Mouse (Mus musculus) hindbrain, embryonic 13.5 days (tissue): Measurements from ENCODE around the gene Sec14l3. TPM values are rescaled to one million over a fixed set of nuclear protein-coding genes. Genes with fewer than 3 reads are reported as not detected.

Experiments used
- ATAC-seq: fragments of 200-750 bp; cut with Nextera tagmentation; 2 replicates; pipeline ENCODE4 v1.8.0; 2017; ENCODE audit warnings: moderate TSS enrichment; ENCODE audit not compliant: low FRiP score
- H3K27ac ChIP-seq: fragments of 300-500 bp; sonication (generic); 2 replicates; pipeline ENCODE4 v1.5.1; 2015; ENCODE audit warnings: inconsistent platforms, mild to moderate bottlenecking, moderate library complexity
- H3K27me3 ChIP-seq: fragments of 300-500 bp; sonication (generic); 2 replicates; pipeline ENCODE4 v1.6.1; 2015; ENCODE audit warnings: mild to moderate bottlenecking, inconsistent platforms
- H3K36me3 ChIP-seq: fragments of 300-500 bp; sonication (generic); 2 replicates; pipeline ENCODE4 v1.6.1; 2015; ENCODE audit warnings: mild to moderate bottlenecking, inconsistent platforms
- H3K4me1 ChIP-seq: fragments of 300-500 bp; sonication (generic); replicated peaks from 2 replicates; pipeline ENCODE4 v1.6.1; 2015; ENCODE audit warnings: inconsistent platforms
- H3K4me2 ChIP-seq: fragments of 300-500 bp; sonication (generic); 2 replicates; pipeline ENCODE4 v1.6.1; 2015; ENCODE audit warnings: inconsistent platforms, mild to moderate bottlenecking, moderate library complexity
- H3K4me3 ChIP-seq: fragments of 300-500 bp; sonication (generic); 2 replicates; pipeline ENCODE4 v1.5.1; 2015; ENCODE audit warnings: mild to moderate bottlenecking, inconsistent platforms
- H3K9ac ChIP-seq: fragments of 300-500 bp; sonication (generic); 2 replicates; pipeline ENCODE4 v1.6.1; 2015; ENCODE audit warnings: mild to moderate bottlenecking, inconsistent platforms
- H3K9me3 ChIP-seq: fragments of 300-500 bp; sonication (generic); 2 replicates; pipeline ENCODE4 v1.6.1; 2016; ENCODE audit warnings: inconsistent platforms
- WGBS: fragments of 180-500 bp; shearing (Covaris S2); methylation state at CpG from one replicate; pipeline ENCODE4 v1.1.7; 2015; 5-methylcytosine and 5-hydroxymethylcytosine counted together
- polyA plus RNA-seq: library from polyadenylated mRNA; unstranded; fragments of >200 nt; fragmentation: Nextera tagmentation; extraction: Ambion mirVana; gene quantifications from 2 replicates; pipeline ENCODE4 v1.2.1, GENCODE M21; 2015

Gene Sec14l3
- polyA plus RNA-seq, 1 experiment from 2014 or later: 0.08 TPM

- no peaks in the 10 kb centered on the region for H3K9me3 ChIP-seq
- H3K27me3 ChIP-seq: peaks cover 4% of the 10 kb centered on the region; the same call in 1 of the 2 replicates
- WGBS: 91% methylated on average over 6 of the region's 6 CpGs
- no peak overlapping the region for H3K27ac ChIP-seq
- no peaks in the 10 kb centered on the region for H3K36me3 ChIP-seq
- no peak for ATAC-seq
- no peaks in the 10 kb centered on the region for H3K4me1 ChIP-seq
- H3K4me3 ChIP-seq: no peak overlapping the region
- no peak overlapping the region for H3K4me2 ChIP-seq
- no peak overlapping the region for H3K9ac ChIP-seq
These were observed 28.7 kb upstream of the Sec14l3 start for GRCm38 (mm10) chr11:4035916-4036315.

GRCm38 (mm10) chr11:4036365-4037084 is 28.1 kb upstream of the Sec14l3 start:
- no peak for ATAC-seq
- WGBS: 80% methylated on average over 9 of the region's 9 CpGs
- H3K27me3 ChIP-seq: peaks cover 4% of the 10 kb centered on the region; the same call in 1 of the 2 replicates

DNA sequence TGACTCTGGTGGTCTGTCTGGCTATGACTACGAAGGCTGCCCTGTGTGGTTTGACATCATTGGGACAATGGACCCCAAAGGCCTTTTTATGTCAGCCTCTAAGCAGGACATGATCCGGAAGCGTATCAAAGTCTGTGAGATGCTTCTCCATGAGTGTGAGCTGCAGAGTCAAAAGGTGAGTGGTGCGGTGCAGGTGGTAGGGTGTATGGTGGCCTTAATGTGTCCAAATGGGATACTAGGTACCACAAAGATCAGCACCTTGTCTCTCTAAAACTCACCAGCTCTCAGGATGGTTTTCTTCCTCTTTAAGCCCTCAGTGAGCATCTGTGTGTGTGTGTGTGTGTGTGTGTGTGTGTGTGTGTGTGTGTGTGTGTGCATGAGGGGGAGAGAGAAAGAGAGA is 24.7 kb upstream of the Sec14l3 start:
- Histone ChIP-seq H3K27ac (no peak overlapping the region), H3K9ac (no peak overlapping the region), H3K4me2 (no peak overlapping the region), H3K36me3 (no peaks in the 10 kb centered on the region), H3K27me3 (no peaks in the 10 kb centered on the region), H3K4me1 (no peaks in the 10 kb centered on the region), H3K9me3 (no peaks in the 10 kb centered on the region), H3K4me3 (no peak overlapping the region)
- WGBS: 95% methylated on average over 4 of the region's 4 CpGs
- ATAC-seq: no peak

More at GRCm38 (mm10) chr11:4036365-4037084, 28.1 kb upstream of the Sec14l3 start:
- Histone ChIP-seq H3K4me2 (no peak overlapping the region), H3K4me1 (no peaks in the 10 kb centered on the region), H3K4me3 (no peak overlapping the region), H3K36me3 (no peaks in the 10 kb centered on the region), H3K9ac (no peak overlapping the region), H3K27ac (no peak overlapping the region), H3K9me3 (no peaks in the 10 kb centered on the region)

DNA sequence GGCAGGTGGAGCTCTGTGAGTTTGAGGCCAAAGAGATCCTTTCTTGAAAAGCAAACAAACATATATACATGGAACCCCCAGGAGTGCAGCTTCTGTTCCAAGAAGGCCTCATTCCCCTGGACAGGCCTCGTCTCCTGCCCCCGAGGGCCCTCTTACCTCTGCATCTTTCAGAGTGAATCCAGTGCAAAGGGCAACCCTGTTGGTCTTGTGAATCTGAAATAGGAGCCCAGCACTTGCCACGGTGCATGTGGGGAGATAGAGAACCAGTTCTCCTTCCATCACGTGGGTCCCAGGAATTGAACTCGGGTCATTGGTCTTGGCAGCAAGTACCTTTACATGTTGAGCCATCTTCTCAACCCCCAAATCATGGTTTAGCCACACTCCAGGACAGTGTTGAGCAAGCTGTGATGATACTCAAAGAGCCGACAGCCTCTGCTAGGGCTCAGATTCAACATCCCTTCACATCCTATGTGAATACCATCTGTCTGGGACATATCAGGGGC is 23.5 kb upstream of the Sec14l3 start:
- Histone ChIP-seq H3K9me3 (no peaks in the 10 kb centered on the region), H3K36me3 (no peaks in the 10 kb centered on the region), H3K27ac (no peak overlapping the region), H3K4me3 (no peak overlapping the region), H3K4me1 (no peaks in the 10 kb centered on the region), H3K9ac (no peak overlapping the region), H3K4me2 (no peak overlapping the region), H3K27me3 (no peaks in the 10 kb centered on the region)
- WGBS: 85% methylated on average over 6 of the region's 6 CpGs
- ATAC-seq: no peak

- H3K27me3 ChIP-seq: no peaks in the 10 kb centered on the region
- H3K36me3 ChIP-seq: no peaks in the 10 kb centered on the region
- H3K4me3 ChIP-seq: no peak overlapping the region
- H3K4me1 ChIP-seq: no peaks in the 10 kb centered on the region
- H3K4me2 ChIP-seq: no peak overlapping the region
- WGBS: 92% methylated on average over 7 of the region's 7 CpGs
- H3K9me3 ChIP-seq: no peaks in the 10 kb centered on the region
- H3K9ac ChIP-seq: no peak overlapping the region
- ATAC-seq: no peak
- H3K27ac ChIP-seq: no peak overlapping the region
These were observed 21.6 kb upstream of the Sec14l3 start for GRCm38 (mm10) chr11:4043081-4043480.

GRCm38 (mm10) chr11:4046526-4046925 is 18.1 kb upstream of the Sec14l3 start:
- H3K4me2 ChIP-seq: no peak overlapping the region
- WGBS: 69% methylated on average over 5 of the region's 5 CpGs
- no peaks in the 10 kb centered on the region for H3K9me3 ChIP-seq
- no peaks in the 10 kb centered on the region for H3K27me3 ChIP-seq
- no peak overlapping the region for H3K9ac ChIP-seq
- no peaks in the 10 kb centered on the region for H3K36me3 ChIP-seq
- H3K4me1 ChIP-seq: no peaks in the 10 kb centered on the region
- no peak overlapping the region for H3K27ac ChIP-seq
- H3K4me3 ChIP-seq: no peak overlapping the region
- ATAC-seq: no peak

- H3K27ac ChIP-seq: no peak overlapping the region
- H3K9me3 ChIP-seq: no peaks in the 10 kb centered on the region
- no peak overlapping the region for H3K4me2 ChIP-seq
- no peak overlapping the region for H3K4me3 ChIP-seq
- H3K27me3 ChIP-seq: no peaks in the 10 kb centered on the region
- no peak for ATAC-seq
- 97% methylated on average over 2 of the region's 2 CpGs for WGBS
- no peak overlapping the region for H3K9ac ChIP-seq
- H3K36me3 ChIP-seq: no peaks in the 10 kb centered on the region
- no peaks in the 10 kb centered on the region for H3K4me1 ChIP-seq
These were observed 16.9 kb upstream of the Sec14l3 start for GRCm38 (mm10) chr11:4047766-4048165.

DNA sequence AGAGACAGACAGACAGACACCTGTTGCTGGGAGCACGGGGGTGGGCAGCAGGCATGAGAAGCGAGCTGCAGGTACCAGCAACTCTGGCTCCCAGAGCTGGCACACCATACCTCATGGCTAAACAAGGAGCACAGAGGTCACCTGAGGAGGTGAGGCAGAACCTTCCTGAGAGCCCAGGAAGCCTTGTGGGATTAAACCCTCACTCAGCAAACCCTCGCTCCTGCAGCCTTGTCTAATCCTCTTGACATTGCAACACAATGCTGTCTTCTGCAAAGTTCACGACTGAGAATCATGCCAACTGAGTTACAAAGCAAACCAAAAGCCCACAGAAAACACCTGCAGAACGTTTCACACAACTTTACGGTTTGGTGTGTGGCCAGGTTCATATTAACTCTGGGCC is 16.2 kb upstream of the Sec14l3 start:
- H3K9me3 ChIP-seq: no peaks in the 10 kb centered on the region
- 88% methylated on average over 6 of the region's 6 CpGs for WGBS

GRCm38 (mm10) chr11:4053586-4053985 is 11.1 kb upstream of the Sec14l3 start:
- 18% methylated on average over 5 of the region's 5 CpGs for WGBS
- H3K27me3 ChIP-seq: no peaks in the 10 kb centered on the region
- no peak for ATAC-seq
- no peaks in the 10 kb centered on the region for H3K36me3 ChIP-seq
- H3K4me2 ChIP-seq: no peak overlapping the region
- no peaks in the 10 kb centered on the region for H3K4me1 ChIP-seq
- no peak overlapping the region for H3K27ac ChIP-seq
- no peak overlapping the region for H3K4me3 ChIP-seq
- H3K9me3 ChIP-seq: no peaks in the 10 kb centered on the region
- no peak overlapping the region for H3K9ac ChIP-seq

More for the DNA sequence above, 16.2 kb upstream of the Sec14l3 start:
- Histone ChIP-seq H3K27me3 (no peaks in the 10 kb centered on the region), H3K4me2 (no peak overlapping the region), H3K27ac (no peak overlapping the region), H3K4me3 (no peak overlapping the region), H3K36me3 (no peaks in the 10 kb centered on the region), H3K9ac (no peak overlapping the region), H3K4me1 (no peaks in the 10 kb centered on the region)
- no peak for ATAC-seq

DNA sequence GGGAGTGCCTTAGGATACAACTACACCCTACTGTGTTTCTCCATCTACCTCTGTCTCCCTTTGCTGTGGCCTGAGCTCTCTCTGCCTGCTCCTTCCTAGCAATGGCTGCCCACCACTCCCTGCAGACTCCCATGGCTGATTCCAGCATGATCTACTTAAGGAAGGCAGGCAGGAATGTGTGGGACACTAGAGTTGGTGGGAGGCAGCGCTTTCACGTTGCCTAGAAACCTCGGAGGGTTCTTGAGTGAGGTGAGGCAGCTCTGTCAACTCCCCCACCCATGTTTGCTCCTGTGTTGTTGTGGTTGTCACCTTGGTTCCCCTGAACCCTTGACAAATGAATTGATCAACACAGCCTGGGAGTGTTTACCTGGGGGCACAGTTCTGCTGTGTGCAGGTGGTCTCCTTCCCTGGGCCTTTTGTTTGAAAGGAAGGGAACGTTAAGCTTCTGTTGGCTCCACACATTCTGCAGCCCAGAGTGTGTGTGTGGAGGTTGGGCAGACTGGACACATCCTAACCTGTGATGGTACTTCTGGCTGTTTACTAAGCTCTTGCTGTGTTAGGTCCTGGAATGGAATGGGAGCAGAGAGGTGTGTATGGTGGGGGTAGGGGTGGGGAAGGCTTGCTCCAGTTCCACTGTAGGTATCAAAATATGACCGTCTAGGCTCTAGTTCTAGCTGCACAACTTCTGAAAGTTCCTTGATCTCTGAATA is 3.6 kb upstream of the Sec14l3 start:
- Histone ChIP-seq H3K4me3 (no peak overlapping the region), H3K4me1 (no peaks in the 10 kb centered on the region), H3K9ac (no peak overlapping the region), H3K27ac (no peak overlapping the region), H3K27me3 (0 out of 2 replicates have a peak, but pooled peaks cover 6% of the 10 kb centered on the region), H3K4me2 (no peak overlapping the region), H3K36me3 (no peaks in the 10 kb centered on the region), H3K9me3 (no peaks in the 10 kb centered on the region)
- 82% methylated on average over 5 of the region's 5 CpGs for WGBS
- no peak for ATAC-seq

GRCm38 (mm10) chr11:4062523-4062922 is 2.1 kb upstream of the Sec14l3 start:
- no peaks in the 10 kb centered on the region for H3K9me3 ChIP-seq
- WGBS: 96% methylated on average over 4 of the region's 4 CpGs
- ATAC-seq: no peak

DNA sequence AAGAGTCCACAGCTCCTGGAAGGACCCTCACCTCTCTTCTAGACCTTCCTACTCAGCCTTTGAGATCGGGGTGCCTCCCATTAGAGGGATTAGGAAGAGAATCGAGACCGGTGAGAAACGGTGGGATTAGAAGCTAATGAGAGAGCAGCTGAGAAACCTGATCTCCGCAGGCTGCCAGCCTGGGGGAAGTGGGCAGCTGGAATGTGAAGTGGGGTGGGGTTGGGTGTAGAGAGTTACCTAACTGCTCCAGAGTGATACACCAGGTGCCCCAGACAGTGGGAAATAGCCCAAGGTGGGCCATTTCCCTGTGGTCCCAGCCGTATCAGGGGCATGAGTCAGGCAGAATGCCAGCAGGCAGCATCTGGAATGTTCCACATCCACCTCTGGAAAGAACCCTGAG is 1.7 kb upstream of the Sec14l3 start:
- H3K9me3 ChIP-seq: no peaks in the 10 kb centered on the region
- no peak overlapping the region for H3K4me2 ChIP-seq
- ATAC-seq: no peak
- 0 out of 2 replicates have a peak, but pooled peaks cover 6% of the 10 kb centered on the region for H3K27me3 ChIP-seq
- H3K4me1 ChIP-seq: no peaks in the 10 kb centered on the region
- no peak overlapping the region for H3K9ac ChIP-seq
- no peak overlapping the region for H3K27ac ChIP-seq
- H3K4me3 ChIP-seq: no peak overlapping the region
- no peaks in the 10 kb centered on the region for H3K36me3 ChIP-seq
- 77% methylated on average over 6 of the region's 6 CpGs for WGBS

More at GRCm38 (mm10) chr11:4062523-4062922, 2.1 kb upstream of the Sec14l3 start:
- no peak overlapping the region for H3K9ac ChIP-seq
- H3K36me3 ChIP-seq: no peaks in the 10 kb centered on the region
- H3K27me3 ChIP-seq: 0 out of 2 replicates have a peak, but pooled peaks cover 6% of the 10 kb centered on the region
- H3K27ac ChIP-seq: no peak overlapping the region
- no peaks in the 10 kb centered on the region for H3K4me1 ChIP-seq
- no peak overlapping the region for H3K4me3 ChIP-seq
- no peak overlapping the region for H3K4me2 ChIP-seq
